Mouse (Mus musculus) heart, embryonic 11.5 days (tissue): ENCODE measurements around the gene Mical3. TPM values are rescaled to one million over a fixed set of nuclear protein-coding genes. Genes with fewer than 3 reads are reported as not detected.

Source experiments
- ATAC-seq: fragments of 200-750 bp; cut with Nextera tagmentation; replicated peaks from 2 replicates; pipeline ENCODE4 v1.8.0; 2017; ENCODE audit warnings: moderate library complexity; ENCODE audit not compliant: insufficient number of reproducible peaks, low FRiP score, low TSS enrichment
- H3K27ac ChIP-seq: fragments of 300-500 bp; sonication (generic); 2 replicates; pipeline ENCODE4 v1.5.1; 2014; ENCODE audit warnings: mild to moderate bottlenecking, low read depth, low read length
- H3K27me3 ChIP-seq: fragments of 300-500 bp; sonication (generic); 2 replicates; pipeline ENCODE4 v1.6.1; 2014; ENCODE audit warnings: mild to moderate bottlenecking, low read length, mixed read lengths; ENCODE audit not compliant: control insufficient read depth, insufficient read depth
- H3K36me3 ChIP-seq: fragments of 300-500 bp; sonication (generic); 2 replicates; pipeline ENCODE4 v1.6.1; 2014; ENCODE audit warnings: mild to moderate bottlenecking, low read length, moderate library complexity, mixed read lengths; ENCODE audit not compliant: control insufficient read depth, insufficient read depth
- H3K4me1 ChIP-seq: fragments of 300-500 bp; sonication (generic); 2 replicates; pipeline ENCODE4 v1.6.1; 2014; ENCODE audit warnings: low read length; ENCODE audit not compliant: control insufficient read depth, insufficient read depth
- H3K4me2 ChIP-seq: fragments of 300-500 bp; sonication (generic); 2 replicates; pipeline ENCODE4 v1.6.1; 2014; ENCODE audit warnings: mild to moderate bottlenecking, moderate library complexity
- H3K4me3 ChIP-seq: fragments of 300-500 bp; sonication (generic); 2 replicates; pipeline ENCODE4 v1.5.1; 2014; ENCODE audit warnings: low read depth, low read length
- H3K9ac ChIP-seq: fragments of 300-500 bp; sonication (generic); 2 replicates; pipeline ENCODE4 v1.6.1; 2014; ENCODE audit warnings: mild to moderate bottlenecking, low read depth, low read length, moderate library complexity
- H3K9me3 ChIP-seq: fragments of 300-500 bp; sonication (generic); replicated peaks from 2 replicates; pipeline ENCODE4 v1.6.1; 2016; ENCODE audit warnings: low read length; ENCODE audit not compliant: control insufficient read depth
- WGBS: fragments of 180-500 bp; shearing (Covaris S2); extraction: QIAGEN DNeasy Blood & Tissue Kit; methylation state at CpG from one replicate; pipeline ENCODE4 v1.1.7; 2014; ENCODE audit not compliant: insufficient replicate concordance; 5-methylcytosine and 5-hydroxymethylcytosine counted together
- polyA plus RNA-seq: library from polyadenylated mRNA; unstranded; fragments of >200 nt; fragmentation: Nextera tagmentation; extraction: Ambion mirVana; gene quantifications from 2 replicates; pipeline ENCODE4 v1.2.1, GENCODE M21; 2014

Mical3 gene
- polyA plus RNA-seq, 1 experiment from 2014 or later = 53.2 TPM

GRCm38 (mm10) chr6:120943079-120943478 lies 187.7 kb downstream of the Mical3 start:
- Histone ChIP-seq H3K27me3 (no peaks in the 10 kb centered on the region), H3K4me3 (no peak overlapping the region), H3K4me2 (no peak overlapping the region), H3K9me3 (no peaks in the 10 kb centered on the region), H3K36me3 (peaks cover 4% of the 10 kb centered on the region; the same call in 1 of the 2 replicates), H3K27ac (no peak overlapping the region), H3K4me1 (no peaks in the 10 kb centered on the region), H3K9ac (no peak overlapping the region)
- ATAC-seq = no peak
- 72% methylated on average over 2 of the region's 2 CpGs for WGBS

- Histone ChIP-seq H3K36me3 (0 out of 2 replicates have a peak, but pooled peaks cover 4% of the 10 kb centered on the region), H3K27ac (no peak overlapping the region), H3K4me2 (no peak overlapping the region), H3K4me1 (no peaks in the 10 kb centered on the region), H3K9ac (no peak overlapping the region), H3K4me3 (no peak overlapping the region), H3K27me3 (no peaks in the 10 kb centered on the region), H3K9me3 (no peaks in the 10 kb centered on the region)
- ATAC-seq = no peak
- whole genome bisulfite sequencing = 93% methylated on average over 13 of the region's 13 CpGs
Observed at GRCm38 (mm10) chr6:120941575-120941974, 189.2 kb downstream of the Mical3 start.

DNA sequence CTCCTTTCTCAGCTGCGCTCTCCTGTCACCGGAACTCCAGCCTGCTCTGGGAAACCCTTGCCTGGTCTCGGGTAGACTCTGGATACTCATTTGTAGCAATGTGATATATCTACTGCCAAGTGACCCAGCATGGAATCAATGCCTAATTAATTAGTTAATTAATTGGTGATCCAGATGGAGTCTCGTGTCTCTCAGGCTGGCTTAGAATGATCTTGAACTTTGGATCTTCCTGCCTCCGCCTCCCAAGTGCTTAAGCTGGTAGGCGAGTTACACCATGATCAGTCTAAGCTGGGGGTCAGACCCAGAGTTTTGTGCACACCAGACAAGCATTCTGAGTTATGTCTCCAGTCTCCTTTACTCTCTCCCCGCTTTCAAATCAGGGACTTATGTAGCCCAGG lies 189.7 kb downstream of the Mical3 start:
- no peak for ATAC-seq
- Histone ChIP-seq H3K4me3 (no peak overlapping the region), H3K27ac (no peak overlapping the region), H3K9me3 (no peaks in the 10 kb centered on the region), H3K4me2 (no peak overlapping the region), H3K4me1 (no peaks in the 10 kb centered on the region), H3K27me3 (no peaks in the 10 kb centered on the region), H3K9ac (no peak overlapping the region), H3K36me3 (0 out of 2 replicates have a peak, but pooled peaks cover 4% of the 10 kb centered on the region)
- 82% methylated on average over 7 of the region's 7 CpGs for WGBS

DNA sequence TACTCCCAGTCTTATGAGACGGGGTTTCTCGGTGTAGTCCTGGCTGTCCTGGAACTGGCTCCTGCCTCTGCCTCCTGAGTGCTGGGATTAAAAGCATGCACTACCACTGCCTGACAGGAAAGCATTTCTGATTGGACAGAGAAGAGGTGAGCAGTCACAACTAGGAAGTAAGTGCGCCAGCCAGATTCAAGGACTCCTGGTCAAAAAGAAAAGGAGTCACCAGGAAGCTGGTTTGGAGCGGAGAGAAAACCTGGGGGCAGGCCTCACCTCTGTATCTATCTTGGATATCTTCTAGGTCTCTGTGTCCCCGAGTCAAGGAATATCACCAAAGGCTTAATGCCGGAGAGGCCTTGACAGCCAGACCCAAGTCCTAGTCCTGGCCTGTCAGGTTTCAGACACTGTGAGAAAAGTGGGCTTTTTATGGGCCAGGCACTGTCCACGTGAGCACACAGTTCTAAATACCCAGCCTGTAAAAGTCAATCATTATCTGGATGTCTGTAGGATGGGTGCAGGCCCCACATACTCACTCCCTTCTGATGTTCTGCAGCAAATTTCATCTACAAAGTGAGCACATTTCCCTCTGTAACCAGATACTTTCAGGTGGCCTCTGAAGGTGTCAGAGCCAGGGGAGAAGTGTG lies 190.2 kb downstream of the Mical3 start:
- H3K36me3 ChIP-seq = no peaks in the 10 kb centered on the region
- WGBS = 82% methylated on average over 7 of the region's 7 CpGs
- H3K27me3 ChIP-seq = no peaks in the 10 kb centered on the region
- no peak overlapping the region for H3K27ac ChIP-seq
- no peak overlapping the region for H3K9ac ChIP-seq
- ATAC-seq = no peak
- no peaks in the 10 kb centered on the region for H3K9me3 ChIP-seq
- no peaks in the 10 kb centered on the region for H3K4me1 ChIP-seq
- no peak overlapping the region for H3K4me2 ChIP-seq
- no peak overlapping the region for H3K4me3 ChIP-seq

GRCm38 (mm10) chr6:120939783-120940182 lies 191.0 kb downstream of the Mical3 start:
- no peaks in the 10 kb centered on the region for H3K9me3 ChIP-seq
- ATAC-seq = no peak
- no peaks in the 10 kb centered on the region for H3K4me1 ChIP-seq
- H3K4me2 ChIP-seq = no peak overlapping the region
- H3K27ac ChIP-seq = no peak overlapping the region
- WGBS = 84% methylated on average over 3 of the region's 3 CpGs
- H3K9ac ChIP-seq = no peak overlapping the region
- no peaks in the 10 kb centered on the region for H3K36me3 ChIP-seq
- H3K27me3 ChIP-seq = no peaks in the 10 kb centered on the region
- H3K4me3 ChIP-seq = no peak overlapping the region

DNA sequence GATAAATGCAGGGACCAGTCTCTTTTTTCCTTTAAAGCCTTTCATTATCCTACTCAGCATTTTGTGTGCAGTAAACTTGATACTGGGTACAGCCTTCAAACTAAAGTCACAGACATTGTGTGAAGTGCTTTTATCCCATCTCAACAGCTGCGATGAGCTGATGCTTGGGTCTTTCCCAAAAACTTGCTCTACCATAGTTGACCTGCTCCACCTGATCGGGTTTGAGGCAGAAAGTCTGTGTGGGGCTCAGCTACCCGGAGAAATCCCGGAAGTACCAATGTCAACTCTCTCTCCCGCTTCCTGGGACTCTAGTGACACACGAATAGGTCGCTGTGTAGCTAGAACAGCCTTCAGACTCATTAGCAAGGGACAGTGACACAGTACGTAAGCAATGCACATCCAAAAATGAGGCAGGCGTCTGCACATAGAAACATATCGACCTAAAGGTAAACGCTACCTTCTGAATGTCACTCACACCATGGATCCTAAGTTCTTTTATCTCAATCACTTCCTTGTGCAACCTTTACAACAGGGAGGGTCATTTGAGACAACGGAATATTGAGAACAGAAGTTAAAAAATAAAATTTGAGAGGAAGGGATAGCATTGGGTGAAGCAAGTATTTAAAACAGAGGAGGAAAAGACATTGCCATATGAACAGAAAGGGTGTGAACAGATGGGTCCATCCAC lies 191.9 kb downstream of the Mical3 start:
- no peaks in the 10 kb centered on the region for H3K9me3 ChIP-seq
- H3K4me3 ChIP-seq = no peak overlapping the region
- 91% methylated on average over 12 of the region's 12 CpGs for WGBS
- no peaks in the 10 kb centered on the region for H3K4me1 ChIP-seq
- 0 out of 2 replicates have a peak, but pooled peaks cover 3% of the 10 kb centered on the region for H3K36me3 ChIP-seq
- no peak overlapping the region for H3K9ac ChIP-seq
- ATAC-seq = no peak
- H3K4me2 ChIP-seq = no peak overlapping the region
- no peak overlapping the region for H3K27ac ChIP-seq
- H3K27me3 ChIP-seq = no peaks in the 10 kb centered on the region

GRCm38 (mm10) chr6:120937999-120938608 lies 192.7 kb downstream of the Mical3 start:
- no peak overlapping the region for H3K4me2 ChIP-seq
- H3K4me3 ChIP-seq = no peak overlapping the region
- H3K9me3 ChIP-seq = no peaks in the 10 kb centered on the region
- no peaks in the 10 kb centered on the region; the same call in 1 of the 2 replicates for H3K4me1 ChIP-seq
- H3K36me3 ChIP-seq = 0 out of 2 replicates have a peak, but pooled peaks cover 4% of the 10 kb centered on the region
- no peaks in the 10 kb centered on the region for H3K27me3 ChIP-seq
- no peak for ATAC-seq
- 79% methylated on average over 11 of the region's 11 CpGs for WGBS
- no peak overlapping the region for H3K9ac ChIP-seq
- H3K27ac ChIP-seq = no peak overlapping the region

GRCm38 (mm10) chr6:120937104-120937617 lies 193.6 kb downstream of the Mical3 start:
- no peak overlapping the region for H3K4me3 ChIP-seq
- peaks cover 7% of the 10 kb centered on the region for H3K4me1 ChIP-seq
- H3K27me3 ChIP-seq = no peaks in the 10 kb centered on the region
- ATAC-seq = no peak
- 0 out of 2 replicates have a peak, but pooled peaks cover 7% of the 10 kb centered on the region for H3K36me3 ChIP-seq
- H3K9ac ChIP-seq = no peak overlapping the region
- H3K4me2 ChIP-seq = no peak overlapping the region
- no peaks in the 10 kb centered on the region for H3K9me3 ChIP-seq
- 79% methylated on average over 16 of the region's 16 CpGs for WGBS
- no peak overlapping the region for H3K27ac ChIP-seq
